Mouse (Mus musculus) layer of hippocampus, adult 8-10 months (tissue): ENCODE data around the gene Maml3. TPM values are rescaled to one million over a fixed set of nuclear protein-coding genes. Genes with fewer than 3 reads are reported as not detected.

ENCODE experiments used
- DNase-seq, 2 experiments: peaks; one replicate each; pipeline ENCODE4 v3.0.0; 2022; ENCODE audit warnings: low spot score in 2 of 2
- total RNA-seq, 4 experiments: library from RNA; stranded (reverse); gene quantifications; 2 replicates each; pipeline ENCODE4 v1.2.4; 2022

Maml3 gene
- total RNA-seq, 4 experiments from 2014 or later: 7.0 to 9.3 (median 8.0) TPM

GRCm38 (mm10) chr3:51672631-51673030 is 432.2 kb downstream of the Maml3 start:
- DNase-seq: no peak

- DNase-seq: no peak
These were observed 433.8 kb downstream of the Maml3 start for GRCm38 (mm10) chr3:51671071-51671469.

GRCm38 (mm10) chr3:51670414-51671070 is 434.3 kb downstream of the Maml3 start:
- no peak for DNase-seq

- DNase-seq: no peak
These were observed 436.3 kb downstream of the Maml3 start for GRCm38 (mm10) chr3:51668607-51669006.

GRCm38 (mm10) chr3:51662557-51662956 is 442.3 kb downstream of the Maml3 start:
- DNase-seq: no peak

- DNase-seq: no peak
These were observed 442.9 kb downstream of the Maml3 start for GRCm38 (mm10) chr3:51661880-51662550.

- DNase-seq: no peak
These were observed 443.5 kb downstream of the Maml3 start for GRCm38 (mm10) chr3:51661376-51661775.

GRCm38 (mm10) chr3:51660821-51661276 is 444.0 kb downstream of the Maml3 start:
- no peak for DNase-seq

- DNase-seq: no peak
These were observed 444.8 kb downstream of the Maml3 start, which contains the start of gene Mgst2 for GRCm38 (mm10) chr3:51660060-51660459. Gene Mgst2 (plus strand): TSS chr3:51660360.

- no peak for DNase-seq
These were observed 445.5 kb downstream of the Maml3 start for GRCm38 (mm10) chr3:51659415-51659814.

GRCm38 (mm10) chr3:51654303-51655055 is 450.4 kb downstream of the Maml3 start:
- DNase-seq: no peak

GRCm38 (mm10) chr3:51652701-51653100 is 452.2 kb downstream of the Maml3 start:
- DNase-seq: no peak

- peak; percentile 52 to 78 for DNase-seq
These were observed 452.6 kb downstream of the Maml3 start for GRCm38 (mm10) chr3:51652292-51652691.

GRCm38 (mm10) chr3:51651149-51651548 is 453.7 kb downstream of the Maml3 start:
- no peak for DNase-seq

GRCm38 (mm10) chr3:51649986-51650385 is 454.9 kb downstream of the Maml3 start:
- DNase-seq: no peak

GRCm38 (mm10) chr3:51649426-51649825 is 455.4 kb downstream of the Maml3 start:
- DNase-seq: no peak

GRCm38 (mm10) chr3:51648037-51648664 is 456.7 kb downstream of the Maml3 start:
- DNase-seq: peak; percentile 66 to 82

GRCm38 (mm10) chr3:51647356-51647755 is 457.5 kb downstream of the Maml3 start:
- DNase-seq: no peak

GRCm38 (mm10) chr3:51646301-51646700 is 458.6 kb downstream of the Maml3 start:
- DNase-seq: no peak

- DNase-seq: no peak
These were observed 459.4 kb downstream of the Maml3 start for GRCm38 (mm10) chr3:51645484-51645883.

- DNase-seq: no peak
These were observed 466.6 kb downstream of the Maml3 start for GRCm38 (mm10) chr3:51638260-51638659.

- DNase-seq: no peak
These were observed 467.6 kb downstream of the Maml3 start for GRCm38 (mm10) chr3:51637326-51637725.
